Mouse (Mus musculus): ENCODE measurements around the gene Tcf15.

GRCm38 (mm10) chr2:152144501-152144900 is 1.1 kb downstream of the Tcf15 start:
- no peak for TF ChIP-seq GATA1 (IDR thresholded peaks at IDR 0.05; ENCODE audit: borderline replicate concordance, low read length)
- TF ChIP-seq FLI1 (IDR thresholded peaks at IDR 0.05; ENCODE audit: low read length): no peak
